Mouse (Mus musculus) myocyte (in vitro differentiated cells): ENCODE data around the gene Atf6b. TPM values are rescaled to one million over a fixed set of nuclear protein-coding genes. Genes with fewer than 3 reads are reported as not detected.

ENCODE experiments used
- H3K27me3 ChIP-seq: one replicate; pipeline ENCODE4 v1.6.1; 2011; ENCODE audit not compliant: control insufficient read depth, insufficient read depth, insufficient read length
- H3K36me3 ChIP-seq: one replicate; pipeline ENCODE4 v1.6.1; 2011; ENCODE audit not compliant: control insufficient read depth, insufficient read depth
- H3K4me2 ChIP-seq: one replicate; pipeline ENCODE4 v1.6.1; 2011; ENCODE audit warnings: low read depth, control low read depth
- H3K4me3 ChIP-seq: one replicate; pipeline ENCODE4 v1.5.1; 2011; ENCODE audit warnings: mild to moderate bottlenecking, control low read depth, moderate library complexity
- H3K79me2 ChIP-seq: one replicate; pipeline ENCODE4 v1.6.1; 2011; ENCODE audit not compliant: control insufficient read depth, insufficient read depth
- H3ac ChIP-seq: one replicate; pipeline ENCODE4 v1.6.1; 2011; ENCODE audit not compliant: control insufficient read depth, insufficient read length
- CEBPB ChIP-seq: IDR thresholded peaks from 2 replicates; pipeline ENCODE4 v1.6.1; 2011; ENCODE audit warnings: mild to moderate bottlenecking, moderate library complexity; ENCODE audit not compliant: poor library complexity, insufficient read depth, severe bottlenecking
- E2F4 ChIP-seq: IDR thresholded peaks from one replicate; pipeline ENCODE4 v1.6.1; 2011; ENCODE audit warnings: mild to moderate bottlenecking, control low read depth, moderate library complexity; ENCODE audit not compliant: insufficient read depth
- MAX ChIP-seq: IDR thresholded peaks from one replicate; pipeline ENCODE4 v1.6.1; 2011; ENCODE audit warnings: low read depth, mild to moderate bottlenecking, control low read depth
- MYOD1 ChIP-seq, 3 experiments: IDR thresholded peaks; one replicate each; pipeline ENCODE4 v1.6.1; 2011; ENCODE audit warnings: control low read depth in 2 of 3, low read depth in 2 of 3, mild to moderate bottlenecking in 2 of 3, moderate library complexity in 1 of 3; ENCODE audit not compliant: insufficient read length in 2 of 3, control insufficient read depth in 1 of 3
- MYOG ChIP-seq, 3 experiments: IDR thresholded peaks; one replicate each; pipeline ENCODE4 v1.6.1; 2011; ENCODE audit warnings: control low read depth in 2 of 3, low read depth in 2 of 3, mild to moderate bottlenecking in 2 of 3; ENCODE audit not compliant: insufficient read length in 2 of 3, control insufficient read depth in 1 of 3, insufficient read depth in 1 of 3
- POLR2A ChIP-seq: IDR thresholded peaks from one replicate; pipeline ENCODE4 v1.6.1; 2011; ENCODE audit warnings: low read depth, mild to moderate bottlenecking, control low read depth, moderate library complexity; ENCODE audit not compliant: insufficient read length
- POLR2AphosphoS2 ChIP-seq: IDR thresholded peaks from one replicate; pipeline ENCODE4 v1.6.1; 2011; ENCODE audit warnings: low read depth, control low read depth; ENCODE audit not compliant: insufficient read length
- REST ChIP-seq: IDR thresholded peaks from one replicate; pipeline ENCODE4 v1.6.1; 2011; ENCODE audit warnings: mild to moderate bottlenecking, control low read depth, moderate library complexity; ENCODE audit not compliant: insufficient read depth, insufficient read length
- SRF ChIP-seq: IDR thresholded peaks from one replicate; pipeline ENCODE4 v1.6.1; 2011; ENCODE audit warnings: low read depth; ENCODE audit not compliant: control insufficient read depth, insufficient read length
- TCF12 ChIP-seq: IDR thresholded peaks from one replicate; pipeline ENCODE4 v1.6.1; 2011; ENCODE audit warnings: mild to moderate bottlenecking, control low read depth; ENCODE audit not compliant: poor library complexity, insufficient read depth, severe bottlenecking
- TCF3 ChIP-seq: IDR thresholded peaks from one replicate; pipeline ENCODE4 v1.6.1; 2011; ENCODE audit warnings: low read depth, control low read depth; ENCODE audit not compliant: insufficient read length
- USF1 ChIP-seq: IDR thresholded peaks from one replicate; pipeline ENCODE4 v1.6.1; 2011; ENCODE audit warnings: low read depth, mild to moderate bottlenecking, control low read depth, moderate library complexity
- polyA plus RNA-seq: library from polyadenylated mRNA; unstranded; fragments of >200 nt; fragmentation: generic; extraction: Trizol; gene quantifications from one replicate; pipeline ENCODE4 v1.2.1, GENCODE M21; 2012; ENCODE audit warnings: missing spikeins

Gene Atf6b
- polyA plus RNA-seq, 1 experiment: 42.5 TPM

DNA sequence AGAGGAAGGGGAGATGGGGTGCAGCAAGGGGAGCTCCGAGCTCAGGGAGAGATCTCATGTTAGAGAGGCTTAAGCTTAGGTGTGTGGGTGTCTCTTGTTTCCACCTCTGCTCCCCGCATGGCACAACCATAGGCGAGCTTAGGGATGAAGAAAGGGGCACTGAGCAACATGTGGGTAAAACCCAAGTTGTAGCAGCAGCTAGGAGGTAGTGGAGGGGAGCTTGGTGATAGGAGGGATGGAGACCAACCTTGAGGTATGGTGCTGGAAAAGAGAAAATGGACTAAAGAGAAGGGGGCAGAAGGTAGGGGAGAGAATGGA is 12.9 kb downstream of the Atf6b start:
- H3K79me2 ChIP-seq: no peaks in the 10 kb centered on the region
- no peak overlapping the region for H3K4me2 ChIP-seq
- no peak overlapping the region for H3K4me3 ChIP-seq
- H3ac ChIP-seq: no peak overlapping the region
- no peaks in the 10 kb centered on the region for H3K36me3 ChIP-seq
- TF ChIP-seq MYOD1 (IDR thresholded peaks at IDR 0.05; ENCODE audit: control insufficient read depth in 1 of 3, insufficient read length in 2 of 3, low read depth in 2 of 3) (no peak), SRF (no peak), POLR2AphosphoS2 (no peak), MYOG (IDR thresholded peaks at IDR 0.05; ENCODE audit: control insufficient read depth in 1 of 3, insufficient read depth in 1 of 3, insufficient read length in 2 of 3, low read depth in 2 of 3) (no peak), TCF3 (no peak), TCF12 (no peak), CEBPB (no peak), POLR2A (no peak), E2F4 (no peak), USF1 (no peak), MAX (no peak), REST (no peak)
- H3K27me3 ChIP-seq: peaks cover 46% of the 10 kb centered on the region

DNA sequence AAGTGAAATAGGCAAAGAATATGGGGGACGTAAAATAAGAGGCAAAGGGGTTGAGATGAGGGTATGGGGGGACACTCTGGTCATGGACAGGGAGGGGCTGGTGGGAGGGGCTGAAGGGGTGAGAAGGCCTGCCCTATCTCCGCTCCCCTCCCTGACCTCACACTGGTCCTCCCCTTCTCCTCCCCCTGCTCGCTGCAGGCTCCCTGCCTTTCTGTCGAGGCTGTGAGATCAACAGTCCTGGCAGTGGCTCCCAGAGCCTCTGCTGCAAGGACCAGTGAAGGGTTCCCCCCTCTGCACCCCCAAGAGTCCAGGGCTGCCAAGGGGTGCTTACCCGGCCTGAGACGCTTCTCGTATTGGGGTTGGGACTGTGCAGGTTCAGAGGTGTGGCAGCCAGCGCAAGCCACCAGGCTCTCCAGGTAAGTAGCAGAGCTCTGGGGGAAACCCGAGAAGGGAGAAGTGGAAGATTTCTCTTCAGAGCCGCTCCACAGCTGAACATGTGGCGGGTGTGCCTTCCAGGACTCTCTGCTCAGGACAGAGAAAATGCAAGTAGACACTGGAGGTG is 13.4 kb downstream of the Atf6b start:
- Histone ChIP-seq H3K27me3 (peaks cover 51% of the 10 kb centered on the region), H3K36me3 (no peaks in the 10 kb centered on the region), H3K79me2 (no peaks in the 10 kb centered on the region), H3K4me2 (no peak overlapping the region), H3K4me3 (no peak overlapping the region), H3ac (no peak overlapping the region)
- no peak for TF ChIP-seq SRF
- TF ChIP-seq REST: no peak
- no peak for TF ChIP-seq MYOD1 (IDR thresholded peaks at IDR 0.05; ENCODE audit: control insufficient read depth in 1 of 3, insufficient read length in 2 of 3, low read depth in 2 of 3)
- TF ChIP-seq POLR2A: no peak
- no peak for TF ChIP-seq MAX
- no peak for TF ChIP-seq USF1
- TF ChIP-seq TCF12: no peak
- TF ChIP-seq CEBPB: no peak
- no peak for TF ChIP-seq E2F4
- no peak for TF ChIP-seq TCF3
- TF ChIP-seq POLR2AphosphoS2: no peak
- no peak for TF ChIP-seq MYOG (IDR thresholded peaks at IDR 0.05; ENCODE audit: control insufficient read depth in 1 of 3, insufficient read depth in 1 of 3, insufficient read length in 2 of 3, low read depth in 2 of 3)

DNA sequence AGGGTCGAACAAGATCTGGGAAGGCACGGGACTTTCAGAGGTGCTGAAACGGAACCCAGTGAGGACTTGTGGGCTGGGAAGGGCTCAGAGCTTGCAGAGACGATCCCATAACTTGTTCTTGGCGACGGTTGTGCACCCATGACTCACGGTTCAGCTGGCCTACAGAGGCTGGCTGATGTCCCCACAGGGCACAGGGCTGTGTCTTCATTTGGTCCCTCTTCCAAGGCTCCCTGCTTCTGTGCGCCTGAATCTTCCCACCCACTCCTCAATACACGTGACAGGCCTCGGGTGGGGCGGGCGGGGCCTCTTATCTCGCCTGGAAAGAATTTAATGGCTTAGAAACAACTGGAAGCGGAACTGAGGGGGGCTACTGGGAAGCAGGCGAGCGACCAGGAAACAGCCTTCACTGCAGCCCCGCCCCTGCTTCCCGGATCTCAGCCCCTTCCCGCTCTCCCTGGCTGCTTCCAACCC is 14.2 kb downstream of the Atf6b start:
- Histone ChIP-seq H3K36me3 (no peaks in the 10 kb centered on the region), H3K4me3 (no peak overlapping the region), H3K27me3 (peaks cover 59% of the 10 kb centered on the region), H3K79me2 (no peaks in the 10 kb centered on the region), H3K4me2 (no peak overlapping the region), H3ac (no peak overlapping the region)
- TF ChIP-seq MAX (no peak), TCF12 (no peak), TCF3 (no peak), POLR2A (no peak), MYOD1 (IDR thresholded peaks at IDR 0.05; ENCODE audit: control insufficient read depth in 1 of 3, insufficient read length in 2 of 3, low read depth in 2 of 3) (no peak), MYOG (IDR thresholded peaks at IDR 0.05; ENCODE audit: control insufficient read depth in 1 of 3, insufficient read depth in 1 of 3, insufficient read length in 2 of 3, low read depth in 2 of 3) (no peak), E2F4 (no peak), POLR2AphosphoS2 (no peak), SRF (no peak), REST (no peak), USF1 (no peak), CEBPB (no peak)

DNA sequence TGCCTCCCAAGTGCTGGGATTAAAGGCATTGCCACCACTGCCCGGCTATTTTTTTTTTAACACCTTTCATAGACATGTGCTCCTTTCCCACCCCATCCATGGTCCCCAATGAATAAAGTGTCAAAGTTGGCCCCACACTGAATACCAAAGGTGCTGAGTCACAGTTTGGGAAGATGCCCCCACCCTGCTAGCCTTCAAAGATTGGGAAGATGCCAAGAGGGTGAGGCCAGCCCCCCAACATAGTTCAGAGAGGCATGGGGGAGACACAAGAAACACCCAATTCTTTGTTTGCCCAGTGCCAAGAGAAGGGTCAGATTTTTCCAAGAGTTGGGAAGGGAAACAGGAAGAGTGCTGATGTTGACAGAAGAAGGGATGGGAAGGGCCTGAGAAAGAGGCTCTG is 15.5 kb downstream of the Atf6b start:
- H3K4me2 ChIP-seq: no peak overlapping the region
- TF ChIP-seq TCF12 (no peak), POLR2AphosphoS2 (no peak), MAX (no peak), SRF (no peak), E2F4 (no peak), POLR2A (no peak), MYOD1 (IDR thresholded peaks at IDR 0.05; ENCODE audit: control insufficient read depth in 1 of 3, insufficient read length in 2 of 3, low read depth in 2 of 3) (no peak), MYOG (IDR thresholded peaks at IDR 0.05; ENCODE audit: control insufficient read depth in 1 of 3, insufficient read depth in 1 of 3, insufficient read length in 2 of 3, low read depth in 2 of 3) (no peak), REST (no peak), USF1 (no peak), TCF3 (no peak), CEBPB (no peak)
- H3K4me3 ChIP-seq: no peak overlapping the region
- H3K79me2 ChIP-seq: no peaks in the 10 kb centered on the region
- no peak overlapping the region for H3ac ChIP-seq
- peaks cover 59% of the 10 kb centered on the region for H3K27me3 ChIP-seq
- H3K36me3 ChIP-seq: no peaks in the 10 kb centered on the region

DNA sequence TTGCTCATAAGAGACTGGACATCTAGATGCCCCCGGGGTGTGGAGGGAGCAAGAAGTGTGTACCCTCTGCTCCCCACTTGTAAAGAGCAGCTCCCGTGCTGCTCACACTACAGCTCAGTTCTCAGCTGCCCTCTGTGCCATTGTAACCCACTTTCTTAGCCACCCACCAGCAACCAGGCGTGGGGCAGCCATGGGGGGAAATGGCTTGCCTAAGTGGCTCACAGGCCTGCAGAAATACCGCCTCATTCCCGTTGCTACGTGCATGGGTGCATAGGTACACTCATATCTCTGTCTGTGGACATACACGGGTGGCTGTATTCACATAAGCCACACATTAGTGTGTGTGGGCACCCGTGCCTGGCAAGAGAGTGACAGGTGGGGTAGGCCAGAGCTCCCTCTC is 16.0 kb downstream of the Atf6b start:
- no peak overlapping the region for H3ac ChIP-seq
- H3K4me2 ChIP-seq: no peak overlapping the region
- H3K27me3 ChIP-seq: peaks cover 62% of the 10 kb centered on the region
- no peaks in the 10 kb centered on the region for H3K79me2 ChIP-seq
- H3K4me3 ChIP-seq: no peak overlapping the region
- TF ChIP-seq MAX: no peak
- no peak for TF ChIP-seq SRF
- no peak for TF ChIP-seq E2F4
- TF ChIP-seq POLR2AphosphoS2: no peak
- no peak for TF ChIP-seq REST
- TF ChIP-seq MYOG (IDR thresholded peaks at IDR 0.05; ENCODE audit: control insufficient read depth in 1 of 3, insufficient read depth in 1 of 3, insufficient read length in 2 of 3, low read depth in 2 of 3): no peak
- TF ChIP-seq TCF3: no peak
- TF ChIP-seq USF1: no peak
- TF ChIP-seq MYOD1 (IDR thresholded peaks at IDR 0.05; ENCODE audit: control insufficient read depth in 1 of 3, insufficient read length in 2 of 3, low read depth in 2 of 3): no peak
- no peak for TF ChIP-seq TCF12
- TF ChIP-seq CEBPB: no peak
- TF ChIP-seq POLR2A: no peak
- H3K36me3 ChIP-seq: no peaks in the 10 kb centered on the region
